Mouse (Mus musculus): ENCODE data around the gene Rcn1.

DNA sequence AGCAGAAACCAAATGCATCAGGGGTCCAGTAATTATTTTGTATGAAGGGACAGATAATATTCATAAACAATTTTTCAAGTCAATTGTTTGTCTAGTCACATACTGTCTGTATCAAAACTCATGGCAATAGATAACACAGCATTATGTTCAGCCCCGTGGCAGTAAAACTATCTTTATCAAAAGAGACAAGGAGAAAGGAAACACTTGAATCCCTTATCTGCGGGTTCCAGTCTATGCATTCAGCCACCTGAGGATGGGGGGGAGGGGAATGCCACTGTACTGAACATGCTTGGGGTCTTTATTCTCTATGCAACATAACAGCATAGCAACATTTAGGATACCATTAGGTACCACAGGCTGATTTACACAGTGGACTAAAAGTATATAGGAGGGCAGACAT lies 15.2 kb upstream of the Rcn1 start:
- TF ChIP-seq CTCF (IDR thresholded peaks at IDR 0.05; ENCODE audit: low read depth, low read length) (no peak), POLR2A (IDR thresholded peaks at IDR 0.05; ENCODE audit: insufficient read depth, low read length) (no peak), EP300 (IDR thresholded peaks at IDR 0.05; ENCODE audit: insufficient read depth, low read depth, low read length) (no peak)
